Mouse (Mus musculus): ENCODE results near the gene Dot1l.

GRCm38 (mm10) chr10:80727369-80728127 is 27.5 kb upstream of the Dot1l start:
- TF ChIP-seq CTCF (IDR thresholded peaks at IDR 0.05; ENCODE audit: low read depth, low read length) (no peak), GATA1 (IDR thresholded peaks at IDR 0.05; ENCODE audit: borderline replicate concordance, low read length) (no peak), TAL1 (conservative IDR thresholded peaks at IDR 0.05; ENCODE audit: low read depth, low read length) (no peak), POLR2AphosphoS5 (IDR thresholded peaks at IDR 0.05; ENCODE audit: insufficient replicate concordance, low read depth, low read length) (no peak), GATA2 (IDR thresholded peaks at IDR 0.05; ENCODE audit: borderline replicate concordance, low read depth, low read length) (no peak)

Data from G1E (cell line).